Mouse (Mus musculus) stomach, postnatal 0 days (tissue): Measurements from ENCODE around the gene Egln3. TPM values are rescaled to one million over a fixed set of nuclear protein-coding genes. Genes with fewer than 3 reads are reported as not detected.

Experiments used
- ATAC-seq: fragments of 200-750 bp; cut with Nextera tagmentation; 2 replicates; pipeline ENCODE4 v1.8.0; 2017; ENCODE audit not compliant: low FRiP score, low TSS enrichment
- DNase-seq: peaks from one replicate; pipeline ENCODE4 v3.0.0-alpha.2; 2016; ENCODE audit warnings: low spot score
- H3K27ac ChIP-seq: fragments of 300-500 bp; sonication (generic); replicated peaks from 2 replicates; pipeline ENCODE4 v1.5.1; 2014; ENCODE audit warnings: mild to moderate bottlenecking, control low read depth
- H3K27me3 ChIP-seq: fragments of 300-500 bp; sonication (generic); 2 replicates; pipeline ENCODE4 v1.6.1; 2014; ENCODE audit warnings: low read length; ENCODE audit not compliant: control insufficient read depth, insufficient read depth
- H3K36me3 ChIP-seq: fragments of 300-500 bp; sonication (generic); 2 replicates; pipeline ENCODE4 v1.6.1; 2014; ENCODE audit warnings: low read length, mixed read lengths; ENCODE audit not compliant: control insufficient read depth, insufficient read depth
- H3K4me1 ChIP-seq: fragments of 300-500 bp; sonication (generic); replicated peaks from 2 replicates; pipeline ENCODE4 v1.6.1; 2014; ENCODE audit warnings: antibody characterized with exemption; ENCODE audit not compliant: control insufficient read depth, insufficient read depth
- H3K4me2 ChIP-seq: fragments of 300-500 bp; sonication (generic); replicated peaks from 2 replicates; pipeline ENCODE4 v1.6.1; 2014; ENCODE audit warnings: low read depth, mild to moderate bottlenecking, control low read depth, moderate library complexity
- H3K4me3 ChIP-seq: fragments of 300-500 bp; sonication (generic); 2 replicates; pipeline ENCODE4 v1.5.1; 2014; ENCODE audit warnings: low read depth, low read length, control low read depth
- H3K9ac ChIP-seq: fragments of 300-500 bp; sonication (generic); 2 replicates; pipeline ENCODE4 v1.6.1; 2014; ENCODE audit warnings: mild to moderate bottlenecking, low read length, control low read depth, mixed read lengths
- H3K9me3 ChIP-seq: fragments of 300-500 bp; sonication (generic); 2 replicates; pipeline ENCODE4 v1.6.1; 2016; ENCODE audit warnings: low read length; ENCODE audit not compliant: control insufficient read depth
- CTCF ChIP-seq: IDR thresholded peaks from 2 replicates; pipeline ENCODE4 v1.5.1; 2016; ENCODE audit warnings: antibody characterized with exemption, low read depth, mild to moderate bottlenecking, moderate library complexity
- EP300 ChIP-seq: optimal IDR thresholded peaks from 2 replicates; pipeline ENCODE3; 2016; ENCODE audit warnings: antibody characterized with exemption
- WGBS: fragments of 180-500 bp; shearing (Covaris S2); extraction: QIAGEN DNeasy Blood & Tissue Kit; methylation state at CpG from one replicate; pipeline ENCODE4 v1.1.7; 2014; 5-methylcytosine and 5-hydroxymethylcytosine counted together
- polyA plus RNA-seq: library from polyadenylated mRNA; unstranded; fragments of >200 nt; fragmentation: Nextera tagmentation; extraction: Ambion mirVana; gene quantifications from 2 replicates; pipeline ENCODE4 v1.2.1, GENCODE M21; 2015

Egln3 gene
- polyA plus RNA-seq, 1 experiment from 2014 or later: 80.3 TPM

DNA sequence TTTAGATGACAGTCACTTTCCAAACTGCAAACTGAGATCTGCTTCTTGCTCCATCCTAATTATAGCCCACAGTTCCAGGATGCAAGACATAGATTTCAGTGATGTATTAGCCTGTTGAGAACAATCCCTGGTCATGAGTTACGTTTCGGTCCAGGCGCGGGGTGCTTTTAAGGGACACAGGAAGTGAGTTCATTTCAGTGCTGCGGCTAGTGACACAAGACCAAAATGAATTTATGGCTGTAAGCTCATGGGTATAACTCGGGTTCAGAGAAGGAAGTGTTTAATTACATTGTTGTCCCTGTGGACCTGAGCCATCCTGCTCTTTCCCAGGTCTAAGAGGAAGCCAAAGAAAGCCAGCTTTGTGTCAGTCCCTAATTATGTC is 5.5 kb upstream of the Egln3 start:
- ATAC-seq (no peak), DNase-seq (no peak)
- Histone ChIP-seq H3K4me3 (no peak overlapping the region), H3K4me1 (no peaks in the 10 kb centered on the region), H3K36me3 (no peaks in the 10 kb centered on the region), H3K9me3 (no peaks in the 10 kb centered on the region), H3K9ac (no peak overlapping the region), H3K27me3 (no peaks in the 10 kb centered on the region), H3K27ac (no peak overlapping the region), H3K4me2 (no peak overlapping the region)
- WGBS: 31% methylated on average over 6 of the region's 6 CpGs
- no peak for TF ChIP-seq EP300
- TF ChIP-seq CTCF: no peak

DNA sequence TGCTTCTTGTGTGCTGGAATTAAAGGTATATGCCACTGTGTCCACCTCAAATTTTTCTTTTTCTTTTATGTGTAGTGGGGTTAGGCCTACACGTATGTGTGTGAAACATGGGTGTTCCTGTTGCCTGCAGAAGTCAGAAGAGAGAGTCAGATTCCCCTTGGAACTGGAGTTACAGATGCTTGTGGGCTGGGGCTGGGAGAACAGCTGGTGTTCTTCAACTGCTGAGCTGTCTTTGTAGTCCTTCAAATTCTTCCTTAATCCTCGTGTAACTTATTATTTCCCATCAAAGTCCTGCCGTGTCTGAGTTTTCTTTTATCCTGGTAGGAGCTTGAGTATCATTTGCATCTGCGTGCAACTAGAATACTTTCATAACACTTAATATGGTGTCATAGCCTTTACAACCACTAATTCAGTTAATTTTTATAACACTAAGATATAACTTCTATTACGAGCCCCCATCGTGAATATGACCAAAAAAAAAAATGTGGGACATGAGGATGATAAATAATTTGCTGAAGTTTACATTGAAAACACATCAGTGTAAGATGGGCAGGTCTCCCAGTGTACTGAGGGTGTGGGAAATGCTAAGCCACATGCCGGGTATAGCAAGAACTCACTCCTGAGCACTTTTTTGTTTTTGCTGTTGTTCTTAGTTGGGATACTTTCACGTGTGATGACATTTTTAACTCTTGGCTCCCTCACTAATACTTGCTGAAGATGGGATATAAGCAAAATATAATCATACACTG is 4.9 kb upstream of the Egln3 start:
- Histone ChIP-seq H3K4me1 (no peaks in the 10 kb centered on the region), H3K4me2 (no peak overlapping the region), H3K4me3 (no peak overlapping the region), H3K9ac (no peak overlapping the region), H3K27ac (no peak overlapping the region), H3K36me3 (no peaks in the 10 kb centered on the region), H3K27me3 (no peaks in the 10 kb centered on the region), H3K9me3 (no peaks in the 10 kb centered on the region)
- no peak for DNase-seq
- no peak for ATAC-seq
- TF ChIP-seq EP300 (no peak), CTCF (no peak)
- 35% methylated on average over 8 of the region's 8 CpGs for WGBS

- Histone ChIP-seq H3K9me3 (no peaks in the 10 kb centered on the region), H3K4me3 (no peak overlapping the region), H3K4me1 (no peaks in the 10 kb centered on the region), H3K27me3 (no peaks in the 10 kb centered on the region), H3K9ac (no peak overlapping the region), H3K4me2 (no peak overlapping the region), H3K27ac (no peak overlapping the region), H3K36me3 (no peaks in the 10 kb centered on the region)
- TF ChIP-seq EP300: no peak
- no peak for TF ChIP-seq CTCF
- no peak for ATAC-seq
- WGBS: 78% methylated on average over 4 of the region's 4 CpGs
- DNase-seq: no peak
Measured at GRCm38 (mm10) chr12:54205731-54206130, 2.1 kb upstream of the Egln3 start.

DNA sequence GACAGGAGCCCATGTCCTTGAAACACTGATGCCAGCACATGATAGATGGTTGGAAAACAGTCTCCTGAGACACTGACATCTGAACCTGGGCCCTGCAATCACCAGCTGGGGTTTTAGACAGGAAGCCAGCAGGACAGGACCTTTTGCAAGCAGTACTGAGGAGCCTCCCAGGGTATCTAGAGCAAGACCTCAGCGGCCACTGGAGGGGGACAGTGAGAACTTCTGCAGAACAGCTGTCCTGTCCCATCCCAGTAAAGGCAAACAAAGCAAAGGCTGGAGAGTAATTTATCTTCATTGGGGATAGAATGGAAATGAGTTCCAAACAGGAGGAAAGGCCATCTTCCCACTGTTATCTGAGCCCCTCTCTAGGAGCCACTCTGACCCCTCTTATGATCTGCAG is 1.5 kb upstream of the Egln3 start:
- no peak overlapping the region for H3K9ac ChIP-seq
- H3K4me2 ChIP-seq: no peak overlapping the region
- no peak for TF ChIP-seq EP300
- peak; percentile 77 for TF ChIP-seq CTCF
- peak; percentile 70 for DNase-seq
- no peaks in the 10 kb centered on the region for H3K9me3 ChIP-seq
- no peak overlapping the region for H3K27ac ChIP-seq
- H3K4me3 ChIP-seq: no peak overlapping the region
- H3K27me3 ChIP-seq: no peaks in the 10 kb centered on the region
- no peaks in the 10 kb centered on the region for H3K4me1 ChIP-seq
- H3K36me3 ChIP-seq: no peaks in the 10 kb centered on the region
- no peak for ATAC-seq
- 24% methylated on average over 1 of the region's 1 CpGs for WGBS

- 2% methylated on average over 42 of the region's 55 CpGs for WGBS
- H3K9ac ChIP-seq: peak overlapping the region; percentile 94
- H3K36me3 ChIP-seq: no peaks in the 10 kb centered on the region
- H3K4me2 ChIP-seq: peak overlapping the region; percentile 90
- peak overlapping the region; percentile 93 for H3K27ac ChIP-seq
- TF ChIP-seq CTCF: no peak
- no peak for TF ChIP-seq EP300
- DNase-seq (peak; percentile 63), ATAC-seq (peak; percentile 48)
- no peaks in the 10 kb centered on the region for H3K27me3 ChIP-seq
- no peaks in the 10 kb centered on the region for H3K9me3 ChIP-seq
- peaks cover under 1% of the 10 kb centered on the region; the same call in 1 of the 2 replicates for H3K4me1 ChIP-seq
- H3K4me3 ChIP-seq: peak overlapping the region; percentile 74
Measured at GRCm38 (mm10) chr12:54202765-54203655, 650 bp downstream of the Egln3 start.

DNA sequence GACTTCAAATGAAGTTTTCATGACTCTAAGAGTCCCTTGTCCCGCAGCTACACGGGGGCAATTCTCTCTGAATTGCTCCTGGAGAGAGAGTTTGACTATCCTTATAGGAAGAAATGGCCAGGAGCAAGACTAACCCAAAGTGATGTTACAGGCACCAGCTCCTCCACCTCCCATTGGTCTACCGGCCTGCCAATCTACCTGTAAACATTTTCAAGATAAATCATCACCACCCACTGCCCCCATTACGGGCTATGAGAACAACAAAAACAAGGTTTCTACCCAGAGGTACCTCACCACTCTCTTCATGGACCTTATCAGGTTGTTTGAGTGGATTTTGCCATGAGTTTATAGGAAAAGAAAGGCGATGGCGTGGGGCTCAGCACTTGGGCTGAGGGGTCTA is 1.4 kb downstream of the Egln3 start:
- Histone ChIP-seq H3K4me3 (peak overlapping the region; percentile 74), H3K4me2 (peak overlapping the region; percentile 90), H3K9ac (peak overlapping the region; percentile 94), H3K9me3 (no peaks in the 10 kb centered on the region), H3K36me3 (no peaks in the 10 kb centered on the region), H3K27ac (peak overlapping the region; percentile 93), H3K4me1 (peaks cover 3% of the 10 kb centered on the region; the same call in 1 of the 2 replicates), H3K27me3 (no peaks in the 10 kb centered on the region)
- no peak for TF ChIP-seq EP300
- no peak for TF ChIP-seq CTCF
- 16% methylated on average over 6 of the region's 6 CpGs for WGBS
- no peak for ATAC-seq
- DNase-seq: peak; percentile 69
